Mouse (Mus musculus): Measurements from ENCODE around the gene Dyrk1b.
A peak's percentile ranks its signal among the peaks of the same experiment; 100 is the strongest.

GRCm38 (mm10) chr7:28151584-28152221 is 27.6 kb upstream of the Dyrk1b start:
- TF ChIP-seq CTCF (IDR thresholded peaks at IDR 0.05; ENCODE audit: low read depth, low read length) (peak; percentile 51), POLR2A (IDR thresholded peaks at IDR 0.05; ENCODE audit: borderline replicate concordance, low read depth, low read length) (no peak)
